Mouse (Mus musculus): ENCODE data around the gene Ppm1a.

The Ppm1a gene

GRCm38 (mm10) chr12:72757086-72757485 is at the start of gene Ppm1a:
Gene Ppm1a, plus strand, starts transcription at chr12:72757455.
- peak; percentile 38 for DNase-seq (ENCODE audit: extremely low spot score, low spot score)

- no peak for DNase-seq (ENCODE audit: extremely low spot score, low spot score)
These were observed 47.3 kb upstream of the Ppm1a start for GRCm38 (mm10) chr12:72709981-72710380.

GRCm38 (mm10) chr12:72714896-72715295 is 42.4 kb upstream of the Ppm1a start:
- DNase-seq (ENCODE audit: extremely low spot score, low spot score) = no peak

GRCm38 (mm10) chr12:72715846-72716245 is 41.4 kb upstream of the Ppm1a start:
- no peak for DNase-seq (ENCODE audit: extremely low spot score, low spot score)

- DNase-seq (ENCODE audit: extremely low spot score, low spot score) = no peak
These were observed 38.2 kb upstream of the Ppm1a start for GRCm38 (mm10) chr12:72719046-72719445.

GRCm38 (mm10) chr12:72719452-72720087 is 37.7 kb upstream of the Ppm1a start:
- no peak for DNase-seq (ENCODE audit: extremely low spot score, low spot score)

- DNase-seq (ENCODE audit: extremely low spot score, low spot score) = no peak
These were observed 35.5 kb upstream of the Ppm1a start for GRCm38 (mm10) chr12:72721710-72722109.

- DNase-seq (ENCODE audit: extremely low spot score, low spot score) = no peak
These were observed 33.3 kb upstream of the Ppm1a start for GRCm38 (mm10) chr12:72723965-72724364.

- no peak for DNase-seq (ENCODE audit: extremely low spot score, low spot score)
These were observed 30.2 kb upstream of the Ppm1a start for GRCm38 (mm10) chr12:72727021-72727420.

- no peak for DNase-seq (ENCODE audit: extremely low spot score, low spot score)
These were observed 29.6 kb upstream of the Ppm1a start for GRCm38 (mm10) chr12:72727611-72728010.

GRCm38 (mm10) chr12:72734112-72734511 is 23.1 kb upstream of the Ppm1a start:
- no peak for DNase-seq (ENCODE audit: extremely low spot score, low spot score)

- no peak for DNase-seq (ENCODE audit: extremely low spot score, low spot score)
These were observed 16.1 kb upstream of the Ppm1a start for GRCm38 (mm10) chr12:72741176-72741575.

- no peak for DNase-seq (ENCODE audit: extremely low spot score, low spot score)
These were observed 12.4 kb upstream of the Ppm1a start for GRCm38 (mm10) chr12:72744803-72745360.

- no peak for DNase-seq (ENCODE audit: extremely low spot score, low spot score)
These were observed 11.8 kb upstream of the Ppm1a start for GRCm38 (mm10) chr12:72745486-72745885.

GRCm38 (mm10) chr12:72748341-72748740 is 8.9 kb upstream of the Ppm1a start:
- no peak for DNase-seq (ENCODE audit: extremely low spot score, low spot score)

GRCm38 (mm10) chr12:72748841-72749240 is 8.4 kb upstream of the Ppm1a start:
- DNase-seq (ENCODE audit: extremely low spot score, low spot score) = no peak

- DNase-seq (ENCODE audit: extremely low spot score, low spot score) = no peak
These were observed 7.8 kb upstream of the Ppm1a start for GRCm38 (mm10) chr12:72749500-72749899.

GRCm38 (mm10) chr12:72750016-72750415 is 7.2 kb upstream of the Ppm1a start:
- no peak for DNase-seq (ENCODE audit: extremely low spot score, low spot score)

- no peak for DNase-seq (ENCODE audit: extremely low spot score, low spot score)
These were observed 6.6 kb upstream of the Ppm1a start for GRCm38 (mm10) chr12:72750606-72751005.

- DNase-seq (ENCODE audit: extremely low spot score, low spot score) = peak; percentile 19
These were observed 341 bp downstream of the Ppm1a start for GRCm38 (mm10) chr12:72757596-72757995.

GRCm38 (mm10) chr12:72759956-72760355 is 2.7 kb downstream of the Ppm1a start:
- no peak for DNase-seq (ENCODE audit: extremely low spot score, low spot score)

GRCm38 (mm10) chr12:72760376-72761229 is 3.3 kb downstream of the Ppm1a start:
- peak; percentile 98 for DNase-seq (ENCODE audit: extremely low spot score, low spot score)
